Comparison of ENCODE assay signal across 13 mouse cellular contexts in genomic region chr17:56427857-56428256, GRCm38 (mm10).
"Had no signal": no experiment of that assay in that cellular context is flagged by ENCODE, and none has a peak within 500 bp of the region (broad histone marks: within the 10 kb centered on the region; RNA-seq: fewer than 3 reads in every experiment).

No protein-coding gene starts in this region.

- H3K4me3 ChIP-seq: limb, embryonic 15.5 days; liver, embryonic 12.5 days; midbrain, embryonic 10.5 days; myocyte; neural tube, embryonic 12.5 days had no signal

- ATAC-seq: liver, embryonic 12.5 days had no signal

- H3K9ac ChIP-seq: limb, embryonic 15.5 days; liver, embryonic 12.5 days; lung, embryonic 14.5 days had no signal

- H3K9me3 ChIP-seq: limb, embryonic 15.5 days; liver, embryonic 12.5 days; midbrain, embryonic 10.5 days; neural tube, embryonic 12.5 days had no signal

- DNase-seq: kidney, adult 18-20 months; kidney, postnatal 10 days; kidney, postnatal 4 days; lung, embryonic 14.5 days; lung, postnatal 10 days; lung, postnatal 4 days; midbrain, embryonic 14.5 days had no signal

- H3K27ac ChIP-seq: limb, embryonic 15.5 days; liver, embryonic 12.5 days; midbrain, embryonic 10.5 days; neural tube, embryonic 12.5 days; stomach, postnatal 0 days had no signal

- H3K4me2 ChIP-seq: limb, embryonic 15.5 days; liver, embryonic 12.5 days; lung, embryonic 14.5 days; neural tube, embryonic 12.5 days had no signal

- H3K27me3 ChIP-seq: limb, embryonic 15.5 days had no signal
